Mouse (Mus musculus): ENCODE data around the gene Slc18b1. TPM values are rescaled to one million over a fixed set of nuclear protein-coding genes. Genes with fewer than 3 reads are reported as not detected.

The Slc18b1 gene
- total and polyA plus RNA-seq, 3 experiments = not detected

DNA sequence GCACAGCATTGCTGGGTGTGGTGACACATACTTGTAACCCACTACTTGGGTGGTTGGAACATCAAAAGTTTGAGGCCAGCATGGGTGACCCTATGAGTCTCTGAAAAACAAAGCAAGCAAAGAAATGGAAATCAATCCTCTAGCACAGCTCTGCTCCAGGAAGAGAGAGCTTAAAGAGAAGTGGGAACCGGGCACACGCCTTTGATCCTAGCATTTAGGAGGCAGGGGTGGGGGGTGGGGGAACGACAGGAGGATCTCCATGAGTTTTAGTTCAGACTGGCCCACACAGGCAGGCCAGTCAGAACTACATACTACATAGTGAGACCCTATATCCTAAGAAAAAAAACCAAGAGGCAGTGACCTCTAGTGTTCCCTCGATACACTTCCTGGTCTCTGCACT is 9.4 kb downstream of the Slc18b1 start:
- no peak for DNase-seq (ENCODE audit: low read depth, low spot score)
- Histone ChIP-seq H3K4me3 (ENCODE audit: control insufficient read depth in 1 of 2, insufficient read depth in 1 of 2, low read depth in 2 of 2, low read length in 2 of 2) (no peak overlapping the region), H3K27ac (ENCODE audit: control insufficient read depth, low read depth, low read length) (no peak overlapping the region), H3K79me2 (ENCODE audit: control insufficient read depth, insufficient read depth, low read length, poor library complexity) (no peaks in the 10 kb centered on the region), H3K27me3 (ENCODE audit: control insufficient read depth in 1 of 2, insufficient read depth in 2 of 2, low read length in 2 of 2) (no peaks in the 10 kb centered on the region; a peak in 1 of 4 replicates), H3K9ac (ENCODE audit: control insufficient read depth, low read depth, low read length, poor library complexity, severe bottlenecking) (no peak overlapping the region), H3K9me3 (replicated peaks; ENCODE audit: insufficient read depth, low read length) (no peaks in the 10 kb centered on the region), H3K36me3 (ENCODE audit: control insufficient read depth in 1 of 2, insufficient read depth in 2 of 2, low read length in 2 of 2) (no peaks in the 10 kb centered on the region), H3K4me1 (ENCODE audit: control insufficient read depth in 1 of 2, insufficient read depth in 2 of 2, low read length in 2 of 2) (no peaks in the 10 kb centered on the region)
- no peak for TF ChIP-seq GATA1 (IDR thresholded peaks at IDR 0.05; ENCODE audit: low read depth, low read length)
- no peak for TF ChIP-seq MYC (IDR thresholded peaks at IDR 0.05; ENCODE audit: low read depth, low read length)
- TF ChIP-seq ZMIZ1 (IDR thresholded peaks at IDR 0.05; ENCODE audit: low read depth, low read length) = no peak
- TF ChIP-seq USF2 (IDR thresholded peaks at IDR 0.05; ENCODE audit: borderline replicate concordance in 1 of 2, insufficient read depth in 1 of 2, low read depth in 1 of 2, low read length in 2 of 2) = no peak
- no peak for TF ChIP-seq RAD21 (IDR thresholded peaks at IDR 0.05; ENCODE audit: low read depth, low read length)
- no peak for TF ChIP-seq NELFE (IDR thresholded peaks at IDR 0.05; ENCODE audit: low read depth, low read length)
- TF ChIP-seq ELF1 (IDR thresholded peaks at IDR 0.05; ENCODE audit: low read depth, low read length) = no peak
- TF ChIP-seq E2F4 (IDR thresholded peaks at IDR 0.05; ENCODE audit: borderline replicate concordance, low read depth, low read length) = no peak
- TF ChIP-seq CHD1 (IDR thresholded peaks at IDR 0.05; ENCODE audit: low read depth, low read length) = no peak

- peak; percentile 83 for DNase-seq (ENCODE audit: low read depth, low spot score)
- Histone ChIP-seq H3K27me3 (ENCODE audit: control insufficient read depth in 1 of 2, insufficient read depth in 2 of 2, low read length in 2 of 2) (no peaks in the 10 kb centered on the region; a peak in 1 of 4 replicates), H3K9ac (ENCODE audit: control insufficient read depth, low read depth, low read length, poor library complexity, severe bottlenecking) (no peak overlapping the region)
Observed at GRCm38 (mm10) chr10:23811635-23812437, 15.1 kb downstream of the Slc18b1 start.

More at GRCm38 (mm10) chr10:23811635-23812437, 15.1 kb downstream of the Slc18b1 start:
- TF ChIP-seq MAZ (IDR thresholded peaks at IDR 0.05; ENCODE audit: low read depth, low read length) = no peak
- peak; percentile 70 for TF ChIP-seq SMC3 (IDR thresholded peaks at IDR 0.05; ENCODE audit: low read depth, low read length)
- TF ChIP-seq ELF1 (IDR thresholded peaks at IDR 0.05; ENCODE audit: low read depth, low read length) = no peak
- TF ChIP-seq CTCF (IDR thresholded peaks at IDR 0.05 in 2 of 3, conservative IDR thresholded peaks at IDR 0.05 in 1 of 3; ENCODE audit: control insufficient read depth in 1 of 3, insufficient read depth in 1 of 3, low read depth in 2 of 3, low read length in 3 of 3, poor library complexity in 1 of 3, severe bottlenecking in 1 of 3) = peak; percentile 44 to 97 (median 78)
- TF ChIP-seq EP300 (IDR thresholded peaks at IDR 0.05; ENCODE audit: low read depth in 1 of 2, low read length in 2 of 2) = no peak
- no peak for TF ChIP-seq POLR2AphosphoS2 (IDR thresholded peaks at IDR 0.05; ENCODE audit: low read length)
- 0 out of 2 replicates have a peak, but pooled peaks have one; percentile 22 for TF ChIP-seq MYC (IDR thresholded peaks at IDR 0.05; ENCODE audit: low read depth, low read length)
- TF ChIP-seq USF2 (IDR thresholded peaks at IDR 0.05; ENCODE audit: borderline replicate concordance in 1 of 2, insufficient read depth in 1 of 2, low read depth in 1 of 2, low read length in 2 of 2) = no peak
- TF ChIP-seq RAD21 (IDR thresholded peaks at IDR 0.05; ENCODE audit: low read depth, low read length) = peak; percentile 51
- TF ChIP-seq ZKSCAN1 (IDR thresholded peaks at IDR 0.05; ENCODE audit: low read depth, low read length) = 0 out of 2 replicates have a peak, but pooled peaks have one; percentile 45
- TF ChIP-seq NELFE (IDR thresholded peaks at IDR 0.05; ENCODE audit: low read depth, low read length) = no peak
- TF ChIP-seq ZC3H11A (IDR thresholded peaks at IDR 0.05; ENCODE audit: low read depth, low read length) = peak; percentile 22; the same call in 1 of the 2 replicates
- no peak for TF ChIP-seq ZMIZ1 (IDR thresholded peaks at IDR 0.05; ENCODE audit: low read depth, low read length)
- TF ChIP-seq ZNF384 (IDR thresholded peaks at IDR 0.05; ENCODE audit: low read depth, low read length) = no peak
- no peak overlapping the region for H3K4me3 ChIP-seq (ENCODE audit: control insufficient read depth in 1 of 2, insufficient read depth in 1 of 2, low read depth in 2 of 2, low read length in 2 of 2)
- no peaks in the 10 kb centered on the region for H3K9me3 ChIP-seq (replicated peaks; ENCODE audit: insufficient read depth, low read length)
- H3K36me3 ChIP-seq (ENCODE audit: control insufficient read depth in 1 of 2, insufficient read depth in 2 of 2, low read length in 2 of 2) = no peaks in the 10 kb centered on the region
- H3K27ac ChIP-seq (ENCODE audit: control insufficient read depth, low read depth, low read length) = no peak overlapping the region
- peaks cover 0 to 4% of the 10 kb centered on the region in 2 experiments; a peak in 1 of 4 replicates for H3K4me1 ChIP-seq (ENCODE audit: control insufficient read depth in 1 of 2, insufficient read depth in 2 of 2, low read length in 2 of 2)
- no peaks in the 10 kb centered on the region for H3K79me2 ChIP-seq (ENCODE audit: control insufficient read depth, insufficient read depth, low read length, poor library complexity)
